Mouse (Mus musculus) cerebellum, postnatal 10 days (tissue): ENCODE data around the gene Mcm10.
"Not testable (repeated sequence)": the region's sequence is repeated elsewhere in the genome, so short reads cannot be mapped to it uniquely, and the experiment has no call there.

Experiments used
- DNase-seq, 2 experiments: peaks; one replicate each; pipeline ENCODE4 v3.0.0; 2021; ENCODE audit warnings: mixed read lengths in 2 of 2

Gene Mcm10

DNA sequence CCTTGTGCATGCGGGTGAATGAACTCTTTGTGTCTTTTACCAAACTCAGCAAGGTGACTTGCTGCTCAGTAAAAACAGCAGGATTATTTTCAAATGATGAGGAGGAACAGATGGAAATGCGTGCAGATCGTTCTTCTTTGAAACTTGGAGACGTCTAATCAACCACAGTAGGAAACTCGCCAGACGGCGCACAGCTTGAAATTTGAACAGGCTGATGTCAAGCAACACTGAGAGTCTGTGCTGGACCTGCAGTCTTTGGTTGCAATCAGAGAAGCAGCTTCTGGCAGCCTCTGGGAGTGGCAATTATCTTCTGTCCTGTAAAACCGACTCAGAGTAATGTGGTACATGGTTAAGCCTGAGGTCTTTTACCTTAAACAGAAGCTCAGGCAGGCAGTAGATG lies 34.5 kb downstream of the Mcm10 start:
- DNase-seq, result peak; percentile 77 to 84

DNA sequence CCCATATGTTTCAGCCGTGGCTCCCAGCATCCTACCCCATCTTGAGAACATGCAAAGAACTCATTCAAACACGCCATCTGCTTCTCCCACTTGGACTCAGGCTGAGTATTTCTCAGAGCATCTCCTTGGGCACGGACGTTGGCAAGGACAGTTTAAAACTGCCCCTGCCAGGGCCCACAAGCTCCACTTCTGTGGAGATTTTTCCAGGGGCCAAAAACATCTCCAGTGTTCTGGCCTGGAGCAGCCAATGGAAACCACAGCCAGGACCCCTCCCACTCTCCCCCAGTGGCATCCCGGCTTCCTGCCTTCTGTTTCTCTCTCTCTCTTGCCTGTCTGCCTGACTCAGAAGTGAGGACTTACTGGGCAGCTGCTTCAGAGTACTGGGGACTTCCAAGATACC lies 36.8 kb downstream of the Mcm10 start, which contains the start of gene Ucma:
Gene Ucma, plus strand, starts transcription at position 316 of the 400 bp plus-strand sequence.
- DNase-seq, result peak; percentile 61 to 81

DNA sequence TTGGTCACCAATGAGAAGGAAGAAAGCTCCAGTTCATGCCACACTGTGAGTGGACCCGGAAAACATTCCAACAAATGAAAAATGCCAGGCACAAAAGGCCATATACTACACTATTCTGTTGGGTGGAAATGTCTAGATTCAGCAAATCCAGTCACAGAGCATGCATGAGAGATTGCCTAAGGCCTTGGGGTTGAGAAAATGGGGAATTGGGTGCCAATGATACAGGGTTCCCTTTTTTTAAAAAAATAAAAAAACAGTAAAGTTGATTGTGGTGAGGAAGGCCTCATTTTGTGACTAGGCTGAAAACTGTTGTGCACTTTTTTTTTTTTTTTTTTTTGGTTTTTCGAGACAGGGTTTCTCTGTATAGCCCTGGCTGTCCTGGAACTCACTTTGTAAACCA lies 43.5 kb downstream of the Mcm10 start:
- no peak for DNase-seq

DNA sequence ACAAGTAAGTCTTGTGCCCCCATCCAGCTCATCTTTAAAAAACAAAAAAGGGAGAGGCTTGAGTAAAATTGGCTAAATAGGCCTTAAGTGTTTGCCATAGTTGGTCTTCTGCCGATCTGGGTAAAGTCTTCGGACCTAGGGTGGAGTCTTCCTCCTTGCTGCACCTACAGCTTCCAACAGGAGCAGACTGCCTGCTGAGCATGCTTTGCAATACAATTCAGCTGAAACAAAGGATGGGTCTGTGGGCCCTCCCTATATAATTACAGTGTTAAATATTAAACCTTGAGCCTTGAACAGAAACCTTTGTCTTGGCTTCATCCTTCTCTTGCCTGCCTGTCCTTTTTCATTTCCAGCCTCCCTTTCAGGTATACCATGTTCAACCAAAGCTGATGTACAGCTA lies 44.8 kb downstream of the Mcm10 start:
- DNase-seq, result no peak

DNA sequence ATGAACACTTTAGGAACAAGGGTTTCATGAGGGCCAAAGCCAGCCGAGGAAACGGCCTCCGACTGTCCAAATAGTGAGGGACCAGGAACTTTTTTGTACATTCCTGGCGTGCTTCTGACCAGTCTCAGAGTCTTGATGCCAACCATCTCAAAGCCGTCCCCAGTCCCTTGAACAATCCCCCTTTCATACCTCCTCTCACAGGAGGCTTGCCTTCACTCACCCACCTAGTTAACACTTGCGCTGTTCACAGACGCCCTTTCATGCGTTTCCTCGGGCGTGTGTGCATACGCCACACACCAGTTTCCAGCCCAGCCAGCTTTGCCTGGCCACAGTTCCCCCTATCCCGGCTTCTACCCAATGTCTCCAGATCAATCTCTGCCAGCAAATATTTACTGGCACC lies 54.6 kb downstream of the Mcm10 start:
- DNase-seq, result no peak

DNA sequence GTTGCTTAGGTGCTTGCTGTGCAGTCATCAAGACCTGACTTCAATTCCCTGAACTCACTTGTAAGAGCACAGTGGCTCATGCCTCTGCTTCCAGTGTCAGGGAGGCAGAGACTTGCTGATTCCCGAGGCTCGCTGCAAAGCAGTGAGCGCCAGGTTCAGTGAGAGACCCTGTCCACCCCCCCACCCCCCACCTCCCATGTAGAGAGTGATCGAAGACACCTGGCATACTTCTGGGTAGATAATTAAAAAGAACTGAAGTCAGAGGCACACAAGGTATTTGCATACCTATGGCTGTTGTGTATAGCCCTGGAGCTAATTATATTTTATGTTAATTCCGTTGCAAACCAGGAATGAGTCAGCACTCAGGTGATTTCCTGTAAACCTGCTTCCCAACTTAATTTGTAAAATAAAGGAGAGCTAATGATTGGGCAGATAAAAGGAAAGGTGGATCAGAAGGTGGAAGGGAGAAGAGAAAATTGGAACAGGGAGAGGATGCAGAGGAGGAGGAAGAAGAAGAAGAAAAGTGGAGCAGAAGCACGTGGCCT lies 58.3 kb downstream of the Mcm10 start:
- DNase-seq, result no peak

DNA sequence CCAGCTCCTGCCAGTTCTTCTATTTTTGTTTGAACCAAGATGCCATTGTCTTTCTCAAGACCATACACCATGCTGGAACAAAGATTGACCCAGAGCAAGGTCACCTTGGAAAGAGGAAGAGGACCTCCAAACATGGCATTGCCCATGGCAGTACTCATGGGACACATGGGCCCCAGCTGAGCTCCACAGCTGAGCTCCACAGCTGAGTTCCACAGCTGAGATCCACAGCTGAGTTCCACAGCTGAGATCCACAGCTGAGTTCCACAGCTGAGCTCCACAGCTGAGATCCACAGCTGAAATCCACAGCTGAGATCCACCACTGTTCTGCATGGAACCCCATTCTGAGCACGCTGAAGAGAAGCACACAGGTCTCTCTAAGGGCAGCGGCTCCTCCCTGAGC lies 61.6 kb downstream of the Mcm10 start:
- no peak for DNase-seq

DNA sequence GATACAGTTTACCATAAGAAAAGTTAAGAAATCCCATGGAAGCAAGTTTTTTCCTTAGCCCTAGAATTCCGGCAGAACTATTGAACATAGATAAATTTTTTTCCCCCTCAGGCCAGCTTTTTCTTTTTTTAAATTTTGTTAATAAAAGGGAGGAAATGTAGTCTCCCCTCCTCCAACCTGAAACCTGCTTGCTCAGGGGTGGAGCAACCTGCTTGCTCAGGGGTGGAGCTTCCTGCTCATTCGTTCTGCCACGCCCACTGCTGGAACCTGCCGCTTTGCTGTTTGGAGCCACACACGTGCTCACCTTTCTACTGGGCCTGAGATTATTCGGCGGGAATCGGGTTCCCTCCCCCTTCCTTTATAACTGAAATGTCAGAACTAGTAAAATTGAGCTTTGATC lies 62.9 kb downstream of the Mcm10 start:
- not testable (repeated sequence) for DNase-seq

DNA sequence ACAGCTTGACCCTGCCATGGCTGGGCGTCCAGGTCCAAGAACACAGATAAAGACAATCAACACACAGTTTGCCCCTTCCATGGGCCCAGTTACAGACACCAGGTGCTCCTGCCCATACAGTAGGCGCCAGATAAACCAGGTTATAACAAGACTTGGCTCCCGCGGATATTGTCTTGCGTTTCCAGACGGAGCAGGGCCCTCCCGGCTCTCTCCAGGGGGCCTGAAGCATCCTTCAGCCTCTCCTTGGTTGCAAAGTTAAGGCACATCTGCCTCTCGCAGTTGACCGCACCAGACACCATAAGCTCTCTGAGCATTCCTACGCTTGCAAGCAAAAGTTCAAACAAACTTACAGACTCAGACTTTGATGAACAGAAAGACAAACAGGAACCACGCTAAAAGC lies 71.7 kb downstream of the Mcm10 start:
- no peak for DNase-seq
